Mouse (Mus musculus) duodenum, adult 2 months (tissue): ENCODE results near the gene Gstm5. TPM values are rescaled to one million over a fixed set of nuclear protein-coding genes. Genes with fewer than 3 reads are reported as not detected.

ENCODE experiments used
- polyA plus RNA-seq: library from polyadenylated mRNA; depleted of rRNA; stranded (reverse); fragments of >200 nt; gene quantifications from 2 replicates; pipeline ENCODE4 v1.2.3, GENCODE M21; 2012; ENCODE audit warnings: low replicate concordance; rRNA removed

Gstm5 gene
- polyA plus RNA-seq = 7.9 and 10.3 TPM in 2 replicates

GRCm38 (mm10) chr3:107895720-107896569, at the start of gene Gstm5:
TSS of gene Gstm5 (plus strand) at chr3:107895821.

GRCm38 (mm10) chr3:107877005-107877404, 18.6 kb upstream of the Gstm5 start, which contains the start of gene Eps8l3:
TSS of gene Eps8l3 (plus strand) at chr3:107877229.

GRCm38 (mm10) chr3:107931670-107932069, 36.0 kb downstream of the Gstm5 start, which contains the start of gene Gstm7:
TSS of gene Gstm7 (minus strand) at chr3:107931817.

GRCm38 (mm10) chr3:107943239-107943990, 47.8 kb downstream of the Gstm5 start, which contains the start of gene Gstm6:
TSS of gene Gstm6 (minus strand) at chr3:107943749.

Other genes starting within 250 kb of the Gstm5 start
- 24.5 and 38.6 TPM in 2 replicates for gene Ahcyl1, start 199.3 kb upstream of the Gstm5 start, polyA plus RNA-seq
- 8.5 and 8.9 TPM in 2 replicates for gene Csf1, start 135.4 kb upstream of the Gstm5 start, polyA plus RNA-seq
- 122 and 277 TPM in 2 replicates for gene Eps8l3, start 18.6 kb upstream of the Gstm5 start, polyA plus RNA-seq
- gene Gstm7, start 36.0 kb downstream of the Gstm5 start, polyA plus RNA-seq = 21.0 and 35.6 TPM in 2 replicates
- gene Gstm6, start 47.9 kb downstream of the Gstm5 start, polyA plus RNA-seq = 33.2 and 37.8 TPM in 2 replicates
- 1,815 and 2,207 TPM in 2 replicates for gene Gstm3, start 73.5 kb downstream of the Gstm5 start, polyA plus RNA-seq
- gene Gstm2, start 90.6 kb downstream of the Gstm5 start, polyA plus RNA-seq = 58.5 and 81.9 TPM in 2 replicates
- 1,678 and 2,863 TPM in 2 replicates for gene Gstm1, start 122.2 kb downstream of the Gstm5 start, polyA plus RNA-seq
- gene Gstm4, start 149.1 kb downstream of the Gstm5 start, polyA plus RNA-seq = 37.9 and 55.2 TPM in 2 replicates
- 98.1 and 166 TPM in 2 replicates for gene Ampd2, start 190.8 kb downstream of the Gstm5 start, polyA plus RNA-seq
- 0.33 and 0.88 TPM in 2 replicates for gene Gnat2, start 197.0 kb downstream of the Gstm5 start, polyA plus RNA-seq